Mouse (Mus musculus): ENCODE data around the gene Ifna7. TPM values are rescaled to one million over a fixed set of nuclear protein-coding genes. Genes with fewer than 3 reads are reported as not detected.
"Not testable (repeated sequence)": the region's sequence is repeated elsewhere in the genome, so short reads cannot be mapped to it uniquely, and the experiment has no call there.

Ifna7 gene
- polyA plus RNA-seq, 1 experiment = not detected

DNA sequence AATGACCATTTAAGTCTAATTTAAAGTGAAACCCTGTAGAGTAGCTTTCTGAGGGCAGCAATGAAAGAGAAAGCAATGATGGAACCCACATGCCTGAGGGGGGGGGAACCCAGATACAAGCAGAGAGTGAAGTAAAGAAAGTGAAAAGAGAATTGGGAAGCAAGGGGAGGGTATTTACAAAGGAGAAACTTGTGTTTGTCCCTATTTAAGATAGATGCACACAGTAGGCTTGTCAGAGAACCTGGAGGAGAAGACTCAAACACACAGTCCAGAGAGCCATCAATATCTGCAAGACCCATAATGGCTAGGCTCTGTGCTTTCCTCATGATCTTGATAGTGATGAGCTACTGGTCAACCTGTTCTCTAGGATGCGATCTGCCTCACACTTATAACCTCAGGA lies 3.6 kb downstream of the Ifna7 start, which contains the start of gene Ifna11:
Ifna11 (plus strand) TSS at position 301 of the 400 bp plus-strand sequence.
- H3K27me3 ChIP-seq (replicated peaks; ENCODE audit: control insufficient read depth, insufficient read depth, low read length) = no peaks in the 10 kb centered on the region
- H3K36me3 ChIP-seq (ENCODE audit: control insufficient read depth, insufficient read depth, low read length) = no peaks in the 10 kb centered on the region
- H3K27ac ChIP-seq (ENCODE audit: insufficient read depth, low read depth, low read length) = no peak within 1 kb of the TSS
- H3K4me1 ChIP-seq (ENCODE audit: control insufficient read depth, insufficient read depth, low read length) = no peaks in the 10 kb centered on the region
- TF ChIP-seq POLR2A (IDR thresholded peaks at IDR 0.05; ENCODE audit: low read depth, low read length) (no peak), CTCF (conservative IDR thresholded peaks at IDR 0.05; ENCODE audit: insufficient read depth, insufficient read length, low read depth, low read length) (no peak)
- no peak within 1 kb of the TSS for H3K4me3 ChIP-seq (ENCODE audit: insufficient read depth, low read depth, low read length)
- 76% methylated on average over 1 of the region's 1 CpGs for WGBS
- no peak for DNase-seq

DNA sequence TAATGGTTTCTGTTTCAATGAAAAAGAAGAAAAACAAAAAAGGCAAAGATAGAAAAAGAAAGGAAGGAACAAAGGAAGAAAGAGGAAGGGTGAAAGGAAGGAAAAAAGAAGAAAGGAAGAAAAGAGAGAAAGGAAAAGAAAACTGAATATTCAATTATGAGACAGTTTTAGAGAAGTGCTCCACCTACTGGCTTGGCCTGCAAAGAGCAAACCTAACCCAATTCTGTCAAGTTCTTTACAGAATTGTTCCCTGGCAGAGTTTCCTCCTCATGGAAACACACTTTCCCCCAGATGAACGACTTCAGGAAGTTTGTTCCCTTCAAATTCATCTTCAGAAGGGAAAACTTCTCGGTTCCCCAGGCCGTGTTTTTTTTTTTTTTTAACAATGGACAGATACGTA lies 7.0 kb downstream of the Ifna7 start:
- no peaks in the 10 kb centered on the region for H3K27me3 ChIP-seq (replicated peaks; ENCODE audit: control insufficient read depth, insufficient read depth, low read length)
- H3K4me3 ChIP-seq (ENCODE audit: insufficient read depth, low read depth, low read length) = no peak overlapping the region
- no peak for TF ChIP-seq CTCF (conservative IDR thresholded peaks at IDR 0.05; ENCODE audit: insufficient read depth, insufficient read length, low read depth, low read length)
- TF ChIP-seq POLR2A (IDR thresholded peaks at IDR 0.05; ENCODE audit: low read depth, low read length) = no peak
- WGBS = 26% methylated on average over 4 of the region's 4 CpGs
- H3K27ac ChIP-seq (ENCODE audit: insufficient read depth, low read depth, low read length) = no peak overlapping the region
- DNase-seq = peak; percentile 9
- no peaks in the 10 kb centered on the region for H3K4me1 ChIP-seq (ENCODE audit: control insufficient read depth, insufficient read depth, low read length)
- no peaks in the 10 kb centered on the region for H3K36me3 ChIP-seq (ENCODE audit: control insufficient read depth, insufficient read depth, low read length)

DNA sequence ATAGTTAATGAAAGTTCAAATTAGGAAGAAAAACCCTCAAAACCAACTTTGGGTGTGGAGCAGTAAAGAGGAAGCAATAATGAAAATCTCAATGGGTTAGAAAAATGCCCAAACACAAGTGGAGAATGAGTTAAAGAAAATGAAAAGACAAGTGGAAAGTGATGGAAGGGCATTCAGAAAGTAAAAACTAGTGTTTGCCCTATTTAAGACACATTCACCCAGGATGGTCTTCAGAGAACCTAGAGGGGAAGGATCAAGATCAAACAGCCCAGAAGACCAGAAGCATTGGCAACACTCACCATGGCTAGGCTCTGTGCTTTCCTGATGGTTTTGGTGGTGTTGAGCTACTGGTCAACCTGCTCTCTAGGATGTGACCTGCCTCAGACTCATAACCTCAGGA lies 11.1 kb downstream of the Ifna7 start, which contains the start of gene Ifna6:
Ifna6 (plus strand) TSS at position 301 of the 400 bp plus-strand sequence.
- not testable (repeated sequence) for DNase-seq; H3K27me3 ChIP-seq (replicated peaks; ENCODE audit: control insufficient read depth, insufficient read depth, low read length); H3K27ac ChIP-seq (ENCODE audit: insufficient read depth, low read depth, low read length); H3K36me3 ChIP-seq (ENCODE audit: control insufficient read depth, insufficient read depth, low read length); H3K4me3 ChIP-seq (ENCODE audit: insufficient read depth, low read depth, low read length); H3K4me1 ChIP-seq (ENCODE audit: control insufficient read depth, insufficient read depth, low read length)

DNA sequence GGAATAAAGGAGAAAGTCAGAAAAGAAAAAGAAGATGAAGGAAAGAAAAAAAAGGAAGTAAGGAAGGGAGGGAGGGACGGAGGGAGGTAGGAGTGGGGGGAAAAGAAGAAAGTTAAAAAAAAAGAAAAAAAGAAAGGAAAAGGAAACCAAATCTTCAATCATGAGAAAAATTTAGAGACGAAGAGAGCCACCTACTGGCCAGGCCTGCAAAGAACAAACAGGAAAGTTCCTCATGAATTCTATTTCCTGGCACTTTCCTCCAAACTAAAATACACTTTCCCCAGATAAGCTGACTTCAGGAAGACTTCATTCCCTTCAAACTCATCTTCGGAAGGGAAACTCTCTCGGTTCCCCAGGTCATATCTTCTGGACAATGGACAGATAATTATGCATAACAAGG lies 14.5 kb downstream of the Ifna7 start:
- no peaks in the 10 kb centered on the region for H3K4me1 ChIP-seq (ENCODE audit: control insufficient read depth, insufficient read depth, low read length)
- no peak overlapping the region for H3K27ac ChIP-seq (ENCODE audit: insufficient read depth, low read depth, low read length)
- 16% methylated on average over 4 of the region's 4 CpGs for WGBS
- H3K27me3 ChIP-seq (replicated peaks; ENCODE audit: control insufficient read depth, insufficient read depth, low read length) = no peaks in the 10 kb centered on the region
- no peaks in the 10 kb centered on the region for H3K36me3 ChIP-seq (ENCODE audit: control insufficient read depth, insufficient read depth, low read length)
- TF ChIP-seq CTCF (conservative IDR thresholded peaks at IDR 0.05; ENCODE audit: insufficient read depth, insufficient read length, low read depth, low read length) (0 out of 2 replicates have a peak, but pooled peaks have one; percentile 7), POLR2A (IDR thresholded peaks at IDR 0.05; ENCODE audit: low read depth, low read length) (no peak)
- DNase-seq = peak; percentile 27
- no peak overlapping the region for H3K4me3 ChIP-seq (ENCODE audit: insufficient read depth, low read depth, low read length)

DNA sequence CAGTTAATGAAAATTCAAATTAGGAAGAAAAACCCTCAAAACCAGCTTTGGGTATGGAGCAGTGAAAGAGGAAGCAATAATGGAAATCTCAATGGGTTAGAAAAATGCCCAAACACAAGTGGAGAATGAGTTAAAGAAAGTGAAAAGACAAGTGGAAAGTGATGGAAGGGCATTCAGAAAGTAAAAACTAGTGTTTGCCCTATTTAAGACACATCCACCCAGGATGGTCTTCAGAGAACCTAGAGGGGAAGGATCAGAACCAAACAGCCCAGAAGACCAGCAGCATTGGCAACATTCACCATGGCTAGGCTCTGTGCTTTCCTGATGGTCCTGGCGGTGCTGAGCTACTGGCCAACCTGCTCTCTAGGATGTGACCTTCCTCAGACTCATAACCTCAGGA lies 19.2 kb downstream of the Ifna7 start, which contains the start of gene Ifna5:
Ifna5 (plus strand) TSS at position 301 of the 400 bp plus-strand sequence.
- H3K27me3 ChIP-seq (replicated peaks; ENCODE audit: control insufficient read depth, insufficient read depth, low read length); DNase-seq: not testable (repeated sequence)
- 83% methylated on average over 1 of the region's 1 CpGs for WGBS

DNA sequence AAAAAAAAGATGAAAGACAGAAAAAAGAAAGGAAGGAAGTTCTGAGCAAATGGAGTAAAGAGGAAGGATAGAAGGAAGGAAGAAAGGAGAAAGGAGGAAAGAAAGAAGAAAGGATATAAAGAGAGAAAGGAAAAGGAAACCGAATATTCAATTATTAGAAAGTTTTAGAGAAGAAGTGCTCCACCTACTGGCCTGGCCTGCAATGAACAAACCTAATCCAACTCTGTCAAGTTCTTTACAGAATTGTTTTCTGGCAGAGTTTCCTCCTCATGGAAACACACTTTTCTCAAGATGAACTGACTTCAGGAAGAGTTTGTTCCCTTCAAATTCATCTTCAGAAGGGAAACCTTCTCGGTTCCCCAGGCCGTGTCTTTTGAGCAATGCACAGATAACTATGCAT lies 22.8 kb downstream of the Ifna7 start:
- H3K4me1 ChIP-seq (ENCODE audit: control insufficient read depth, insufficient read depth, low read length) = no peaks in the 10 kb centered on the region
- H3K4me3 ChIP-seq (ENCODE audit: insufficient read depth, low read depth, low read length) = no peak overlapping the region
- DNase-seq = peak; percentile 5
- H3K27me3 ChIP-seq (replicated peaks; ENCODE audit: control insufficient read depth, insufficient read depth, low read length) = no peaks in the 10 kb centered on the region
- WGBS = 32% methylated on average over 3 of the region's 3 CpGs
- no peak overlapping the region for H3K27ac ChIP-seq (ENCODE audit: insufficient read depth, low read depth, low read length)
- no peak for TF ChIP-seq CTCF (conservative IDR thresholded peaks at IDR 0.05; ENCODE audit: insufficient read depth, insufficient read length, low read depth, low read length)
- no peak for TF ChIP-seq POLR2A (IDR thresholded peaks at IDR 0.05; ENCODE audit: low read depth, low read length)
- no peaks in the 10 kb centered on the region for H3K36me3 ChIP-seq (ENCODE audit: control insufficient read depth, insufficient read depth, low read length)

More for the DNA sequence above, 19.2 kb downstream of the Ifna7 start, which contains the start of gene Ifna5:
- not testable (repeated sequence) for H3K4me3 ChIP-seq (ENCODE audit: insufficient read depth, low read depth, low read length); H3K27ac ChIP-seq (ENCODE audit: insufficient read depth, low read depth, low read length); H3K4me1 ChIP-seq (ENCODE audit: control insufficient read depth, insufficient read depth, low read length); H3K36me3 ChIP-seq (ENCODE audit: control insufficient read depth, insufficient read depth, low read length)

DNA sequence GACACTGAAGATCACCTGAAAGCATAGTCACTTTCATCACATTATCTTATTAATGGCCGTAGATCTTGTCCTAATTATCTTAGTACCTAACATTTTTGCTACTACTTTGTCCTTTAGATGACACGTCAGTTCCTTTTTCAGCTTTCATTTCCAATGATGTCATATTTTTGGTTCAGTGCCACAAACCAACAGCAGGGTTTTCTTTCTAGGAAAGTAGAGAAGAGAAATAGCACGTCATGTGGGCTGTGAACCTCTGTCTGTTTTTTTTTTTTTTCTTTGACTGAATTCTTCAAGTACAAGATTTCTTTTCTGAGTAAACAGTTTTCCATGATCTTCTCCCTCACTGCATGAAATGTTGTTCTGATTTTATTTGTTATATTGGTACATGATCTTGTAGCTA lies 24.0 kb downstream of the Ifna7 start:
- no peak for DNase-seq
- Histone ChIP-seq H3K27me3 (replicated peaks; ENCODE audit: control insufficient read depth, insufficient read depth, low read length) (no peaks in the 10 kb centered on the region), H3K4me3 (ENCODE audit: insufficient read depth, low read depth, low read length) (no peak overlapping the region), H3K36me3 (ENCODE audit: control insufficient read depth, insufficient read depth, low read length) (no peaks in the 10 kb centered on the region), H3K4me1 (ENCODE audit: control insufficient read depth, insufficient read depth, low read length) (no peaks in the 10 kb centered on the region), H3K27ac (ENCODE audit: insufficient read depth, low read depth, low read length) (no peak overlapping the region)
- TF ChIP-seq POLR2A (IDR thresholded peaks at IDR 0.05; ENCODE audit: low read depth, low read length) (no peak), CTCF (conservative IDR thresholded peaks at IDR 0.05; ENCODE audit: insufficient read depth, insufficient read length, low read depth, low read length) (no peak)
- WGBS = 62% methylated on average over 3 of the region's 3 CpGs

DNA sequence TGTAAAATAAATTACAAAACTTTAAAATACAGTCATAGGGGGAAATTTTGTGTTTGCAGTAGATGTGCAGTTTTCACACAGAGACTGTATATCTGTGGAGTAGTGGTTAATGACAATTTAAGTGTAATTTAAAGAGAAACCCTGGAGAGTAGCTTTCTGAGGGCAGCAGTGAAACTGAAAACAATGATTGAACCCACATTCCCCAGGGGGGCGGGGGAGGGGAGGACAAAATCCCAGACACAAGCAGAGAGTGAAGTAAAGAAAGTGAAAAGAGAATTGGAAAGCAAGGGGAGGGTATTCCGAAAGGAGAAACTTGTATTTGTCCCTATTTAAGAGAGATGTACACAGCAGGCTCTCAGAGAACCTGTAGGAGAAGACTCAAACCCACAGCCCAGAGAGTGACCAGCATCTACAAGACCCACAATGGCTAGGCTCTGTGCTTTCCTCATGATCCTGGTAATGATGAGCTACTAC lies 25.4 kb downstream of the Ifna7 start, which contains the start of gene Ifna4:
Ifna4 (plus strand) TSS at position 424 of the 474 bp plus-strand sequence.
- Histone ChIP-seq H3K4me3 (ENCODE audit: insufficient read depth, low read depth, low read length) (no peak within 1 kb of the TSS), H3K4me1 (ENCODE audit: control insufficient read depth, insufficient read depth, low read length) (no peaks in the 10 kb centered on the region), H3K36me3 (ENCODE audit: control insufficient read depth, insufficient read depth, low read length) (no peaks in the 10 kb centered on the region), H3K27me3 (replicated peaks; ENCODE audit: control insufficient read depth, insufficient read depth, low read length) (no peaks in the 10 kb centered on the region), H3K27ac (ENCODE audit: insufficient read depth, low read depth, low read length) (no peak within 1 kb of the TSS)
- WGBS = 62% methylated on average over 2 of the region's 2 CpGs
- no peak for TF ChIP-seq CTCF (conservative IDR thresholded peaks at IDR 0.05; ENCODE audit: insufficient read depth, insufficient read length, low read depth, low read length)
- no peak for TF ChIP-seq POLR2A (IDR thresholded peaks at IDR 0.05; ENCODE audit: low read depth, low read length)
- no peak for DNase-seq

Data from kidney, adult 2 months (tissue).